Mouse (Mus musculus) retina, adult 2 months (tissue): ENCODE data around the gene Shkbp1.

Experiments
- DNase-seq: peaks from one replicate; pipeline ENCODE4 v3.0.0-alpha.2; 2012; ENCODE audit warnings: low read depth, low spot score

Shkbp1 gene

DNA sequence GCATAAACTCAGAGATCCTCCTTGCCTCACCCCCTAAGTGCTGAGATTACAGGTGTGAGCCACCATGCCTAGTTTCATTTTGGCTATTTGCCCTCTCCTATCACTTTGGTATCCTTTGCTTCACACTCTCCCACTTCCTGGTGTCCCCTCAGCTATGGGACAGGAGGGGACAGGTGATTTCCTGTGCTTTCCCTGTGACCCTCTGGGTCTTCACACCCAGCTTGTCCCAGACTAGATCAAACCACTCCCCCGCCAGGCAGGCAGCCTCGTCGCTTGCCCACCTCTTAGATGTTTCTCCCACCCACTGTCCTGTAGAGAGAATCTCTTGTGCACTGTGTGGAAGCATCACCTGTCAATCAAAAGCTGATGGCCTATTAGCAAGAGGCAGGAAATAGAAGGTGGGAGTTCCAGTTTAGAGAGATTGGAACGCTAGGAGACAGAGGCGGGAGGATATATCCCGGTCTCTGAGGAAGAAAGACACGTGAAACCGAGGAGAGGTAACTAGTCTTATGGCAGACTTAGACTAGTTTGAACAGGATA is 44.8 kb downstream of the Shkbp1 start:
- DNase-seq, result no peak

DNA sequence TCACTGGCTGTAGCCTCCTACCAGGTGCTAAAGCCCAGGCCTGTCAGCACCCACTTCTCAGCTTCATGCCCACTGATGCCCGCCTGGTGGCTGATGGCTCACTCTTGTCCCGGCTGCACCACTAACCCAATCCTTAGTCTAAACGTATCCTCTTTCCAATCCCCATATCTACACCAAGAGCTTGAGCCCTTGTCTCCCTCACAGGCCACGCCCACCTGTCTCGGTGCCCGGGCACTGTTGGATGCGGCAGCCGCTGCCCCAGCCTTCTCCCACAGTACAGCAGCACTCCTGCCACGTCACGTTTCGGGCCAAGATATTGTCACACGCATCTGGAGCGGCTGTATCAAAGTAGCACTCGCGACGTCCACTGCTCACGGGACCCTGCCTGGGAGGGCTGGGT is 45.5 kb downstream of the Shkbp1 start:
- DNase-seq, result no peak

DNA sequence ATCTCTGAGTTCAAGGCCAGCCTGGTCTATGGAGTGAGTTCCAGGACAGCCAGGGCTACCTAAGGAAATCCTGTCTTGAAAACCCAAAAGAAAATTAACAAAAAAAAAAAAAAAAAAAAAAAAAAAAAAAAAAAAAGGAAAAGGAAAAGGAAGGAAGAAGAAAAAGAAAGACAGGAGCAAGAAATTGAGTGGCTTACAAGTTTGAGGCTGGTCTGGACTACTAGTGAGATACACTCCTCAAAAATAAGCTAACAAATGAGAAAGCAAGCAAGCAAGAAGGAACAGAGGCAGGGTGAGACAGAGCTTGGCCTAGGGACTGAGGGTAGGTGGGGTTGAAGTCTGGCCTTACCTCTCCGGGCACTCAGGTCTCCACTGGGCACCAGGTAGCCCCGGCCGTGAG is 46.0 kb downstream of the Shkbp1 start:
- no peak for DNase-seq

DNA sequence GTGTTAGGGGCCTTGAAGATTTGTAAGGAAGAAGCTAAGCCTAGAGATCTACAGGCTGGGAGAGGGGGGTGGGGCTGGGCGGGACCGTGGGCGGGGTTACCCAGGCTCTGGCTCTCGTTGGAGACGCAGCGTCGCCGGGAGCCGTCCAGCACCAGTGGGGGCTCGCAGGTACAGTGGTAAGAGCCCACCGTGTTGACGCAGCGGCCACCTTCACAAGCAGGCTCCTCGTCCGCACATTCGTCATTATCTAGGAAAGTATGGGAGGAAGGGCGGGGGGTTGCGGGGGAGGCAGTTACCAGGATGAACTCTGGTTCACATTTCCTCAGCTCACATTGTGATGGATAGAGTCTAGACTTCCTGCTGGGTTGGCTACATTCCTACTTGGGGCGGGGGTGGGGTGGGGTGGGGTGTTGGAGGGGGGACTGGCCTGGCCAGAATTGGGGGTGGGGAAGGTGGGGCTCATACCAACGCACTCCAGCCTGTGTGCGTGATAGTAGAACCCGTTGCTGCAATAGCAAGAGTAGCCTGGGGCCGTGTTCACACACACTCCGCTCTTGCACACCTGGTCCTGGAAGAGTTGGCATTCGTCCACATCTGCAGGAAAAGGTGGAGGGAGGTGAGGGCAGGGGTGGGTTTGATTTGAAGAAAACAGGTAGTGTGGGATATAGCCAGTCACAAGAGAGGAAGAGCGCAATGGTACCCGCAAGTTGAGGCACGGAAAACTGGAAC is 46.8 kb downstream of the Shkbp1 start:
- DNase-seq, result no peak

DNA sequence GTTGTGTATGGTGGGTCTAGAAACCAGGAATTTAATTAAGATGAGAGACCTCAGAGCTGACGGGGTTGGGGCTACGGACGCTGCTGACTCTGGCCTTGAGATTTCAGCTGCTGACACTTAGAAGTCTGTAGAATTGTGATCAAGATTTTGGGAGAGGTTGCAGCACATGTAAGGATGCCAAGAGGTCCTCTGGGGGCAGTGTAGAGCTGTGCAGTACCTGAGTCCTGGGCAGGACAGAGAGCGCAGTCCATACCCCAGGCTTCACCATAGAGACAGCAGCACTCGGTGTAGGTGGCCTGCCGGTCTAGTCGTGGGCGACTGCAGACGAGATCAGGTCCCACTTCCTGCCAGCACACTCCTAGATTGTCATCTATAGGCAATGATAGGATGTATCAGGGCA is 48.3 kb downstream of the Shkbp1 start:
- no peak for DNase-seq

DNA sequence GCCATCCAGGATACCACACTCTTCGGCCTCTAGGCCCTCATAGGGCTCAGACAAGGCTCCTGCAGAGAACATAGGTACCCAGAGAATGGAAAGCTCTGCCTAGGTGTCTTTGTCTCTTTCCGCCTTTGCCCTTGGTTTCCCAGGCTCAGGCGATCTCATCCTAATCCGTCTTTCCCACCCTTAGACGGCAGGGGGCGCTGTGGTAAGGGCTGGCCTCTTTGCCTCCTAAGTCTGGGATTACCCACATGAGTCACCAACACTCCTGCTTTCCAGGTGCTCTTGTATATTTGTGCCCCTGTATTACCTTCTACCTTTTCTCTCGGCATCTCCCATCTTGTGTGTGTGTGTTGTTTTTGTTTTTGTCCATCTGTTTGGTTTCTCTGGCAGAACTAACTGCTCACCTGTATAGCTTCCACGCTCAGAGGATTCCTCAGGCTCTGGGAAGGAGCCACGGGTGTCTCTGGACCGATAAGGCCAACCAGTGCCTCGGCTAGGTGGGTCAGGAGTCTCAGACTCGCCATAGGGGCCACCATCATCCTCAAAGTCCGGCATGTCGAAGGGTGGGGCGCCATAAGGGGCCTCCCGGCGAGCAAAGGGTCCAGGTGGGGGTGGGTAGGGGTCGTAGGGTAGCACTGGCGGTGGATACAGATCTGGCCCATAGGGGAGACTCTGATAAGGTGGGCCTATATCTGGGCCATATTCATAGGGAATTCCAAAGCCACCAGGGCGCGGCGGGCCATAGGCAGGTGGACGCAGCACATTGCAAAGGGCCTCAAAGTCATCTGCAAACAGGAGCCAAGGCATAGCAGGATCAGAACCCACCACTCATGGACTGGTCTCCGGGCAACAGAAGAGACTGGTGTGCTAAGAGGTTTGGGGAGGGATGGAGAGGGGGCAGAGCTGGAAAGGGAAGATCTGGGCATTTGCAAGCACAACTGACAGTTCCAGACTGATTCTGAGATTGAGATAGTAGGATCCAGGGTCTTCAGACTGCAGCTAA is 49.4 kb downstream of the Shkbp1 start:
- no peak for DNase-seq

DNA sequence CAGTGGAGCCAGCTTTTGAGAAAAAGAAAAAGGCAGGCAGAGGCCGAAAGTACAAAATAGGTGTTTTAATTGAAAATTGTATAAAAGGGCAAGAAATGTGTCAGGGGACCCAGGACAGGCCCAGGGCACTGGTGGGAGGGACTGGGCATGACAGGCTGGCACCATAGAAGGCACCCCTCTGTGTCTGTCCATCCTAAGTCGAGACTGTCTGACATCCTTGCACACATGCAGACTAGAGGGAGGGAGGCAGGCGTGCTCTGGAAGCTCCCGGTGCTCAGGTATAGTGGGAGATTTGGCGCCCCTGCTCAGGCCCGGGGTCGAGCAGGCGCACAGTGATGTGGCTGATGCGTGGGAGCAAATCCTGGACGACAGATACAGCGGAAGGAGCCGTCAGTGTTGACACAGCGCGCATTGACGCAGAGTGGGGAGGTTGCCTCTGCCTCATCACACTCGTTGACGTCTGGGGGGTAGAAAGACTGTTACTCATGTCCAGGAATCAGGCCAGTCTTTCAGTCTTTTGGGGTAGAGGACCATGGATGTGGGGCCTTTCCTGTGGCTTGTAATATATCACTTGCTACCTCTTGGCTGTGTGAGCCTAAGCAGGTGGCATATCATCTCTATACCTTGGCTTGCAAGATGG is 50.6 kb downstream of the Shkbp1 start:
- DNase-seq, result no peak

DNA sequence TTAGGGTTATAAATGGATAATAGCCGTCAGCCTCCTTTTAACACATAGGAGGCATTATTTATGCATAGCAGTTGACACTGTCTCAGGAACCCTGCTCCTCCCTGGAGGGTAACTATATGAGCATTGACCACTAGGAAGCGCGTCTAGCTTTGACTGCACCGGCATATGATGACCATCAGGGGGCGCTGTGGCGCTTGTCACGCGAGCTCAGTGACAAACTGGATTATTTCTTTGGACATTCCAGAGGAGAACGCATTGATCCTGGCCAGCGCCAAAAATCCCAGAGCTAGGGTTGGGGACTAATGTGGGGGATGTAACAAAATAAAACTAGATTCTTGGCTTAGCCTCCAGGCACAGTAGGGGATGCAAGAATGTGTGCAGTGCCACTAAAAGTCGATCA is 53.6 kb downstream of the Shkbp1 start:
- DNase-seq, result peak; percentile 40

DNA sequence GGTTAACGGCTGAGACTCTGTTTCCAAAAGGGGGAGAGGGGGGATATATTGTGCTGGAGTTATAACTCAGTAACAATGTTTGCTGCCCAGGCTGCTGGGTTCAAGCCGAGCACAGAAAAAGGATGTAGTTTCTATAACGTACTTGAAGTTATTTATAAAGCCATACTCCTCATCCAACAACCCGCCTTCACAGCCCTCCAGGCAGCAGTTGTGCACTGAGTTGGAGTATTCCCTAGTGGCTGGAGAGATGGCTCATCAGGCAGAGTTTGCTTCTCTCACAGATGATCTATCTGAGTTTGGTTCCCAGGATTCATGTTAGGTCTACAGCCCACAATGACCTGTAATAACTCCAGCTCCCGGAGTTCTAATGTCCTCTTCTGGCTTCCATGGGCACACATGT is 55.0 kb downstream of the Shkbp1 start:
- DNase-seq, result no peak

DNA sequence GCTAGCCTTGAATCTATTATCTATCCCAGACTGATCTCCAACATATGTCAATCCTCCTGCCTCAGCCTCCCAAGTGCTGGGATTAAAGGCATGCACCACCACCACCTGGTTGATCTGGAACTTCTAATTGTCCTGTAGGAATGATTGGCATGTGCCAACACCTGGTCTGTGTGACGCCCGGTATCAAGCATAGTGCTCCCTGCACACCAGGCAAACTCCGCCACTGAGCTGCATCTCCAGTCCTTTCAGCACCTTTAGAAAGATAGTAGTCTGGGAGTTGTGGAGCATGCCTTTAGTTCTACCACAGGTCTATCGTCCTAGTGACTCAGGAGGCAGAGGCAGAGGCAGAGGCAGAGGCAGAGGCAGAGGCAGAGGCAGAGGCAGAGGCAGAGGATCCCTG is 55.5 kb downstream of the Shkbp1 start:
- DNase-seq, result no peak

DNA sequence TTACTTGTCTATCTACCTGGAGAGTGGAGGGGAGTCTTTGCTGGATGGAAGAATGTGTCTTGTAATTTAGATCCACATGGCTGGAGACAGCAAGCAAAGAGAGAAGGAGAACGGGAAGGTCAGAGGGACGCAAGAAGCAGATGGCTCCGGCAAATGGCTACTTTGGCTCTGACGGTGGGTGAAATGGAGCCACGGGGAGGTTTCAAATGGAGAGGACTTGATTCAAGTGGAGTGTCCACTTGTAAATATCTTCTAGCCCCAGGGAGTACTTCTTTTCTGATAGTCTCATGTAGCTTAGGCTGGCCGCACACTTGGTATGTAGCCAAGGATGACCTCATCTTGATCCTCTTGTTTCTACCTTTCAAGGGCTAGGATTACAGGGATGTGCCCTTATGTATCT is 57.0 kb downstream of the Shkbp1 start:
- no peak for DNase-seq

DNA sequence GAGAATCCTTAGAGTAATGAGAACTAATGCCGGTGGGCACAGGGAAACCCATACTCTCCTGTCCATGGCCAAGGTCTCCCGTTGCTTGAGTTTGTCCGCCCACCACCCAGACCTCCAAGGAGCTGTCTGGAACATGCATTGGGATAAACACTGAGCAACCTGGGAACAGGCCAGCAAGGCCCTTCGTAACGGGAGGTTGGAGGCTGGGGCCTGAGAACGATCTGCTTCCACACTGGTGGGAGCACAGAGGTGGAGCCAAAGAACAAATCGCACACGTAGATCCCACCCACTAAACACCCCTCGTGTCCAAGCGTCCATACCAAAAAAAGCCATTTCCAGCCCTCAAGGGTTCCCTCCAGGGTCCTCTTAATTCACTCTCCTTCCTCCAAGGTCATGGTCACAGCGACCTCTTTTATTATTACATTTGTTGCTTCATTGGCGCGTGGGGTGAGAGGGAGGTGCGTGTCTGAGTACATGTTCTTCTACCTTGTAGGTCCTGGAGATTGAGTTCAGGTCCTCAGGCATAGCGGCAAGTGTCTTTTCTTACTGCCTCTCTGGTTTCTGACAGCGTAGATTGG is 57.7 kb downstream of the Shkbp1 start:
- no peak for DNase-seq

DNA sequence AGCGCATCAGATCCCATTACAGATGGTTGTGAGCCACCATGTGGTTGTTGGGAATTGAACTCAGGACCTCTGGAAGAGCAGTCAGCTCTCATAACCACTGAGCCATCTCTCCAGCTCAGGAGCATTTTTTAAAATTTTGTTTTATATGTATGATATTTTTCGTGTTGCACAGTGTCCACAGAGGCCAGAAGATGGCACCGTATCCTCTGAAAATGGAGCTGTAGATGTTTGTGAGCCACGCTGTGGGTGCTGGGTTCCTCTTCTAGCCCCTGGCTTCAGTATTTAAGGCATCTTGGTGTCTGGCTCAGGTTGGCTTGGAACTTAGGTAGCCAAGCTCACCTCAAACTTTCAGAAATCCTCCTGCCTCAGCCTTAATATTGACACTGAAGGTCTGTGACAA is 59.3 kb downstream of the Shkbp1 start:
- no peak for DNase-seq

DNA sequence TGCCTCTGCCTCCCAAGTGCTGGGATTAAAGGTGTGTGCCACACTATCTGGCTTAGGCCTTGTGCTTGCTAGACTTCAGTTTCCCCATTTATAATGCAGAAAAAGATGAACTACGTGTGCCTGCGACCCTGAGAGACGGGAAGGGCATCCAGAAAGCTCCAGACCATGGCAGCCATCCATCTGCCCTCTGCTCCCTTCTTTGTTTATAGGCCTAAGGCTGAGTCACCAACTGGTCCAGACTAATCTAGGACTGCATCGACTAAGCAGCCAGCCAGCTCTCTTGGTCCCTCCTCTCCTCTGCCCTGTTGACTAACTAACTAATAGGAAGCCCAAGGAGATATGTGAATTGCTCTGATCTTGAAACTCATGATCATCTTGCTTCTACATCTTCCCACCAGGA is 59.9 kb downstream of the Shkbp1 start:
- no peak for DNase-seq
